Mouse (Mus musculus) lung, embryonic 15.5 days (tissue): ENCODE data around the gene Casp1. TPM values are rescaled to one million over a fixed set of nuclear protein-coding genes. Genes with fewer than 3 reads are reported as not detected.

Experiments used
- ATAC-seq: fragments of 200-750 bp; cut with Nextera tagmentation; 2 replicates; pipeline ENCODE4 v1.8.0; 2017; ENCODE audit warnings: moderate number of reproducible peaks, borderline replicate concordance; ENCODE audit not compliant: low FRiP score, low TSS enrichment; ENCODE audit errors: extremely low read depth
- H3K27ac ChIP-seq: fragments of 300-500 bp; sonication (generic); 2 replicates; pipeline ENCODE4 v1.5.1; 2015; ENCODE audit warnings: moderate library complexity, mild to moderate bottlenecking, inconsistent platforms
- H3K27me3 ChIP-seq: fragments of 300-500 bp; sonication (generic); 2 replicates; pipeline ENCODE4 v1.6.1; 2015; ENCODE audit warnings: inconsistent platforms
- H3K36me3 ChIP-seq: fragments of 300-500 bp; sonication (generic); 2 replicates; pipeline ENCODE4 v1.6.1; 2015; ENCODE audit warnings: inconsistent platforms
- H3K4me1 ChIP-seq: fragments of 300-500 bp; sonication (generic); 2 replicates; pipeline ENCODE4 v1.6.1; 2015; ENCODE audit warnings: inconsistent platforms
- H3K4me2 ChIP-seq: fragments of 300-500 bp; sonication (generic); 2 replicates; pipeline ENCODE4 v1.6.1; 2015; ENCODE audit warnings: inconsistent platforms, mild to moderate bottlenecking, moderate library complexity
- H3K4me3 ChIP-seq: fragments of 300-500 bp; sonication (generic); 2 replicates; pipeline ENCODE4 v1.5.1; 2015; ENCODE audit warnings: mild to moderate bottlenecking, inconsistent platforms
- H3K9ac ChIP-seq: fragments of 300-500 bp; sonication (generic); 2 replicates; pipeline ENCODE4 v1.6.1; 2015; ENCODE audit warnings: inconsistent platforms
- H3K9me3 ChIP-seq: fragments of 300-500 bp; sonication (generic); 2 replicates; pipeline ENCODE4 v1.6.1; 2016; ENCODE audit warnings: inconsistent platforms
- WGBS: fragments of 180-500 bp; shearing (Covaris S2); methylation state at CpG from one replicate; pipeline ENCODE4 v1.1.7; 2015; 5-methylcytosine and 5-hydroxymethylcytosine counted together
- polyA plus RNA-seq: library from polyadenylated mRNA; unstranded; fragments of >200 nt; fragmentation: Nextera tagmentation; extraction: Ambion mirVana; gene quantifications from 2 replicates; pipeline ENCODE4 v1.2.1, GENCODE M21; 2015

The Casp1 gene
- polyA plus RNA-seq, 1 experiment from 2014 or later: 1.4 TPM

- 64% methylated on average over 3 of the region's 3 CpGs for WGBS
- Histone ChIP-seq H3K4me1 (no peaks in the 10 kb centered on the region), H3K36me3 (no peaks in the 10 kb centered on the region), H3K9ac (no peak overlapping the region), H3K9me3 (no peaks in the 10 kb centered on the region), H3K4me2 (no peak overlapping the region), H3K27me3 (no peaks in the 10 kb centered on the region), H3K27ac (no peak overlapping the region), H3K4me3 (no peak overlapping the region)
- ATAC-seq: no peak
Observed at GRCm38 (mm10) chr9:5328204-5328603, 29.9 kb downstream of the Casp1 start.

- H3K4me3 ChIP-seq: no peak overlapping the region
- no peaks in the 10 kb centered on the region for H3K36me3 ChIP-seq
- no peaks in the 10 kb centered on the region for H3K27me3 ChIP-seq
- H3K4me2 ChIP-seq: no peak overlapping the region
- no peaks in the 10 kb centered on the region for H3K9me3 ChIP-seq
- no peak for ATAC-seq
- H3K27ac ChIP-seq: no peak overlapping the region
- H3K4me1 ChIP-seq: no peaks in the 10 kb centered on the region
- no peak overlapping the region for H3K9ac ChIP-seq
Observed at GRCm38 (mm10) chr9:5332441-5332840, 34.1 kb downstream of the Casp1 start.

GRCm38 (mm10) chr9:5333422-5333821 is 35.1 kb downstream of the Casp1 start:
- 86% methylated on average over 1 of the region's 1 CpGs for WGBS

GRCm38 (mm10) chr9:5343092-5343491 is 44.8 kb downstream of the Casp1 start:
- WGBS: 61% methylated on average over 1 of the region's 1 CpGs
- H3K27me3 ChIP-seq: no peaks in the 10 kb centered on the region
- H3K4me1 ChIP-seq: no peaks in the 10 kb centered on the region
- no peak overlapping the region for H3K9ac ChIP-seq
- H3K9me3 ChIP-seq: no peaks in the 10 kb centered on the region
- no peak overlapping the region for H3K27ac ChIP-seq
- H3K36me3 ChIP-seq: no peaks in the 10 kb centered on the region
- no peak for ATAC-seq
- no peak overlapping the region for H3K4me3 ChIP-seq
- H3K4me2 ChIP-seq: no peak overlapping the region

More at GRCm38 (mm10) chr9:5333422-5333821, 35.1 kb downstream of the Casp1 start:
- Histone ChIP-seq H3K9ac (no peak overlapping the region), H3K4me2 (no peak overlapping the region), H3K4me3 (no peak overlapping the region), H3K4me1 (no peaks in the 10 kb centered on the region), H3K36me3 (no peaks in the 10 kb centered on the region), H3K27me3 (no peaks in the 10 kb centered on the region), H3K9me3 (no peaks in the 10 kb centered on the region), H3K27ac (no peak overlapping the region)
- ATAC-seq: no peak

GRCm38 (mm10) chr9:5344090-5344489 is 45.8 kb downstream of the Casp1 start:
- Histone ChIP-seq H3K9ac (no peak overlapping the region), H3K9me3 (no peaks in the 10 kb centered on the region), H3K4me3 (no peak overlapping the region), H3K27me3 (no peaks in the 10 kb centered on the region), H3K36me3 (no peaks in the 10 kb centered on the region), H3K4me1 (no peaks in the 10 kb centered on the region), H3K27ac (no peak overlapping the region), H3K4me2 (no peak overlapping the region)
- no peak for ATAC-seq
- WGBS: 87% methylated on average over 4 of the region's 4 CpGs

GRCm38 (mm10) chr9:5345291-5345898 is 47.1 kb downstream of the Casp1 start, which contains the start of gene Casp12:
TSS of gene Casp12 (plus strand) at chr9:5345430.
- Histone ChIP-seq H3K4me3 (no peak within 1 kb of the TSS), H3K27me3 (no peaks in the 10 kb centered on the region), H3K9me3 (no peaks in the 10 kb centered on the region), H3K4me2 (no peak within 1 kb of the TSS), H3K9ac (no peak within 1 kb of the TSS), H3K27ac (peak within 1 kb of the TSS; percentile 24), H3K36me3 (no peaks in the 10 kb centered on the region), H3K4me1 (no peaks in the 10 kb centered on the region)
- ATAC-seq: no peak; the same call in 1 of the 2 replicates
- 27% methylated on average over 4 of the region's 4 CpGs for WGBS

GRCm38 (mm10) chr9:5347381-5347780 is 49.1 kb downstream of the Casp1 start:
- Histone ChIP-seq H3K9ac (no peak overlapping the region), H3K27me3 (no peaks in the 10 kb centered on the region), H3K4me1 (no peaks in the 10 kb centered on the region), H3K9me3 (no peaks in the 10 kb centered on the region), H3K4me2 (no peak overlapping the region), H3K27ac (no peak overlapping the region), H3K4me3 (no peak overlapping the region), H3K36me3 (no peaks in the 10 kb centered on the region)
- no peak for ATAC-seq
- 74% methylated on average over 4 of the region's 4 CpGs for WGBS

GRCm38 (mm10) chr9:5353673-5354072 is 55.4 kb downstream of the Casp1 start:
- ATAC-seq: no peak
- no peaks in the 10 kb centered on the region for H3K27me3 ChIP-seq
- H3K9ac ChIP-seq: no peak overlapping the region
- no peak overlapping the region for H3K27ac ChIP-seq
- H3K4me3 ChIP-seq: no peak overlapping the region
- no peak overlapping the region for H3K4me2 ChIP-seq
- 70% methylated on average over 2 of the region's 2 CpGs for WGBS
- no peaks in the 10 kb centered on the region for H3K9me3 ChIP-seq
- no peaks in the 10 kb centered on the region for H3K4me1 ChIP-seq
- no peaks in the 10 kb centered on the region for H3K36me3 ChIP-seq

- no peaks in the 10 kb centered on the region for H3K27me3 ChIP-seq
- no peak overlapping the region for H3K4me3 ChIP-seq
- H3K27ac ChIP-seq: no peak overlapping the region
- H3K4me2 ChIP-seq: no peak overlapping the region
- no peaks in the 10 kb centered on the region for H3K9me3 ChIP-seq
- no peaks in the 10 kb centered on the region for H3K36me3 ChIP-seq
- no peak for ATAC-seq
- H3K9ac ChIP-seq: no peak overlapping the region
- no peaks in the 10 kb centered on the region for H3K4me1 ChIP-seq
Observed at GRCm38 (mm10) chr9:5356801-5357200, 58.5 kb downstream of the Casp1 start.

Other genes starting within 250 kb of the Casp1 start
- 0.80 and 0.83 TPM in 2 replicates for gene Casp4, start 10.3 kb downstream of the Casp1 start, polyA plus RNA-seq
- gene Casp12, start 46.9 kb downstream of the Casp1 start, polyA plus RNA-seq: 2.7 and 2.8 TPM in 2 replicates